Mouse (Mus musculus): ENCODE data around the gene Arhgap25. TPM values are rescaled to one million over a fixed set of nuclear protein-coding genes. Genes with fewer than 3 reads are reported as not detected.
A peak's percentile ranks its signal among the peaks of the same experiment; 100 is the strongest.
"Not testable (repeated sequence)": the region's sequence is repeated elsewhere in the genome, so short reads cannot be mapped to it uniquely, and the experiment has no call there.

Gene Arhgap25
- polyA plus RNA-seq, 1 experiment from 2014 or later, result 2.0 TPM

- Histone ChIP-seq H3K27me3 (ENCODE audit: control insufficient read depth, insufficient read depth, low read length) (no peaks in the 10 kb centered on the region), H3K36me3 (ENCODE audit: control insufficient read depth, insufficient read depth, low read length) (no peaks in the 10 kb centered on the region), H3K4me1 (replicated peaks; ENCODE audit: control insufficient read depth, insufficient read depth, low read length) (no peaks in the 10 kb centered on the region), H3K9ac (ENCODE audit: low read length) (no peak overlapping the region), H3K27ac (ENCODE audit: low read depth, low read length) (no peak overlapping the region), H3K4me3 (ENCODE audit: low read depth, low read length) (no peak overlapping the region), H3K9me3 (ENCODE audit: control insufficient read depth, low read length) (no peaks in the 10 kb centered on the region), H3K4me2 (ENCODE audit: low read depth, low read length, severe bottlenecking) (no peak overlapping the region)
- 90% methylated on average over 6 of the region's 6 CpGs for WGBS
- DNase-seq (ENCODE audit: low spot score), result peak; percentile 18
- ATAC-seq (replicated peaks; ENCODE audit: low FRiP score), result no peak
Observed at GRCm38 (mm10) chr6:87527846-87528557, 5.1 kb downstream of the Arhgap25 start.

GRCm38 (mm10) chr6:87527366-87527765 lies 5.7 kb downstream of the Arhgap25 start:
- Histone ChIP-seq H3K4me3 (ENCODE audit: low read depth, low read length) (no peak overlapping the region), H3K27me3 (ENCODE audit: control insufficient read depth, insufficient read depth, low read length) (no peaks in the 10 kb centered on the region), H3K9ac (ENCODE audit: low read length) (no peak overlapping the region), H3K36me3 (ENCODE audit: control insufficient read depth, insufficient read depth, low read length) (no peaks in the 10 kb centered on the region), H3K27ac (ENCODE audit: low read depth, low read length) (no peak overlapping the region), H3K4me2 (ENCODE audit: low read depth, low read length, severe bottlenecking) (no peak overlapping the region), H3K4me1 (replicated peaks; ENCODE audit: control insufficient read depth, insufficient read depth, low read length) (no peaks in the 10 kb centered on the region), H3K9me3 (ENCODE audit: control insufficient read depth, low read length) (no peaks in the 10 kb centered on the region)
- ATAC-seq (replicated peaks; ENCODE audit: low FRiP score) (no peak), DNase-seq (ENCODE audit: low spot score) (peak; percentile 25)
- 89% methylated on average over 4 of the region's 4 CpGs for WGBS

GRCm38 (mm10) chr6:87525126-87525525 lies 7.9 kb downstream of the Arhgap25 start:
- no peak overlapping the region for H3K9ac ChIP-seq (ENCODE audit: low read length)
- no peaks in the 10 kb centered on the region for H3K27me3 ChIP-seq (ENCODE audit: control insufficient read depth, insufficient read depth, low read length)
- ATAC-seq (replicated peaks; ENCODE audit: low FRiP score) (no peak), DNase-seq (ENCODE audit: low spot score) (peak; percentile 9)
- H3K9me3 ChIP-seq (ENCODE audit: control insufficient read depth, low read length), result no peaks in the 10 kb centered on the region
- no peaks in the 10 kb centered on the region for H3K4me1 ChIP-seq (replicated peaks; ENCODE audit: control insufficient read depth, insufficient read depth, low read length)
- H3K27ac ChIP-seq (ENCODE audit: low read depth, low read length), result no peak overlapping the region
- no peaks in the 10 kb centered on the region for H3K36me3 ChIP-seq (ENCODE audit: control insufficient read depth, insufficient read depth, low read length)
- no peak overlapping the region for H3K4me2 ChIP-seq (ENCODE audit: low read depth, low read length, severe bottlenecking)
- 92% methylated on average over 10 of the region's 10 CpGs for WGBS
- no peak overlapping the region for H3K4me3 ChIP-seq (ENCODE audit: low read depth, low read length)

- Histone ChIP-seq H3K9me3 (ENCODE audit: control insufficient read depth, low read length) (no peaks in the 10 kb centered on the region), H3K27me3 (ENCODE audit: control insufficient read depth, insufficient read depth, low read length) (no peaks in the 10 kb centered on the region), H3K27ac (ENCODE audit: low read depth, low read length) (no peak overlapping the region), H3K4me1 (replicated peaks; ENCODE audit: control insufficient read depth, insufficient read depth, low read length) (no peaks in the 10 kb centered on the region), H3K36me3 (ENCODE audit: control insufficient read depth, insufficient read depth, low read length) (no peaks in the 10 kb centered on the region), H3K4me3 (ENCODE audit: low read depth, low read length) (no peak overlapping the region), H3K9ac (ENCODE audit: low read length) (no peak overlapping the region), H3K4me2 (ENCODE audit: low read depth, low read length, severe bottlenecking) (no peak overlapping the region)
- peak; percentile 28 for DNase-seq (ENCODE audit: low spot score)
- WGBS, result 91% methylated on average over 4 of the region's 4 CpGs
- no peak for ATAC-seq (replicated peaks; ENCODE audit: low FRiP score)
Observed at GRCm38 (mm10) chr6:87524281-87524680, 8.8 kb downstream of the Arhgap25 start.

- Histone ChIP-seq H3K27ac (ENCODE audit: low read depth, low read length) (no peak overlapping the region), H3K36me3 (ENCODE audit: control insufficient read depth, insufficient read depth, low read length) (no peaks in the 10 kb centered on the region), H3K9ac (ENCODE audit: low read length) (no peak overlapping the region), H3K27me3 (ENCODE audit: control insufficient read depth, insufficient read depth, low read length) (no peaks in the 10 kb centered on the region), H3K4me3 (ENCODE audit: low read depth, low read length) (no peak overlapping the region), H3K4me2 (ENCODE audit: low read depth, low read length, severe bottlenecking) (no peak overlapping the region), H3K9me3 (ENCODE audit: control insufficient read depth, low read length) (no peaks in the 10 kb centered on the region), H3K4me1 (replicated peaks; ENCODE audit: control insufficient read depth, insufficient read depth, low read length) (no peaks in the 10 kb centered on the region)
- no peak for DNase-seq (ENCODE audit: low spot score)
- WGBS, result 61% methylated on average over 7 of the region's 7 CpGs
- no peak for ATAC-seq (replicated peaks; ENCODE audit: low FRiP score)
Observed at GRCm38 (mm10) chr6:87523736-87524135, 9.3 kb downstream of the Arhgap25 start.

- H3K36me3 ChIP-seq (ENCODE audit: control insufficient read depth, insufficient read depth, low read length), result no peaks in the 10 kb centered on the region
- H3K9me3 ChIP-seq (ENCODE audit: control insufficient read depth, low read length), result no peaks in the 10 kb centered on the region
- no peak overlapping the region for H3K4me3 ChIP-seq (ENCODE audit: low read depth, low read length)
- no peak for ATAC-seq (replicated peaks; ENCODE audit: low FRiP score)
- H3K4me2 ChIP-seq (ENCODE audit: low read depth, low read length, severe bottlenecking), result no peak overlapping the region
- no peaks in the 10 kb centered on the region for H3K27me3 ChIP-seq (ENCODE audit: control insufficient read depth, insufficient read depth, low read length)
- no peak overlapping the region for H3K9ac ChIP-seq (ENCODE audit: low read length)
- H3K27ac ChIP-seq (ENCODE audit: low read depth, low read length), result no peak overlapping the region
- DNase-seq (ENCODE audit: low spot score), result no peak
- 81% methylated on average over 2 of the region's 2 CpGs for WGBS
- no peaks in the 10 kb centered on the region for H3K4me1 ChIP-seq (replicated peaks; ENCODE audit: control insufficient read depth, insufficient read depth, low read length)
Observed at GRCm38 (mm10) chr6:87523085-87523484, 10.0 kb downstream of the Arhgap25 start.

GRCm38 (mm10) chr6:87522236-87522635 lies 10.8 kb downstream of the Arhgap25 start:
- DNase-seq (ENCODE audit: low spot score) (peak; percentile 43), ATAC-seq (replicated peaks; ENCODE audit: low FRiP score) (no peak)
- Histone ChIP-seq H3K4me2 (ENCODE audit: low read depth, low read length, severe bottlenecking) (no peak overlapping the region), H3K4me1 (replicated peaks; ENCODE audit: control insufficient read depth, insufficient read depth, low read length) (no peaks in the 10 kb centered on the region), H3K36me3 (ENCODE audit: control insufficient read depth, insufficient read depth, low read length) (no peaks in the 10 kb centered on the region), H3K9me3 (ENCODE audit: control insufficient read depth, low read length) (no peaks in the 10 kb centered on the region), H3K4me3 (ENCODE audit: low read depth, low read length) (no peak overlapping the region), H3K27ac (ENCODE audit: low read depth, low read length) (no peak overlapping the region), H3K9ac (ENCODE audit: low read length) (no peak overlapping the region), H3K27me3 (ENCODE audit: control insufficient read depth, insufficient read depth, low read length) (no peaks in the 10 kb centered on the region)
- WGBS, result 47% methylated on average over 3 of the region's 3 CpGs

- not testable (repeated sequence) for H3K4me2 ChIP-seq (ENCODE audit: low read depth, low read length, severe bottlenecking); H3K4me1 ChIP-seq (replicated peaks; ENCODE audit: control insufficient read depth, insufficient read depth, low read length); DNase-seq (ENCODE audit: low spot score); H3K36me3 ChIP-seq (ENCODE audit: control insufficient read depth, insufficient read depth, low read length); H3K4me3 ChIP-seq (ENCODE audit: low read depth, low read length); H3K27ac ChIP-seq (ENCODE audit: low read depth, low read length); ATAC-seq (replicated peaks; ENCODE audit: low FRiP score); H3K27me3 ChIP-seq (ENCODE audit: control insufficient read depth, insufficient read depth, low read length); H3K9me3 ChIP-seq (ENCODE audit: control insufficient read depth, low read length); H3K9ac ChIP-seq (ENCODE audit: low read length)
- 84% methylated on average over 6 of the region's 6 CpGs for WGBS
Observed at GRCm38 (mm10) chr6:87521705-87522104, 11.4 kb downstream of the Arhgap25 start.

GRCm38 (mm10) chr6:87520572-87520971 lies 12.5 kb downstream of the Arhgap25 start:
- WGBS, result 91% methylated on average over 8 of the region's 8 CpGs
- Histone ChIP-seq H3K4me3 (ENCODE audit: low read depth, low read length) (no peak overlapping the region), H3K36me3 (ENCODE audit: control insufficient read depth, insufficient read depth, low read length) (no peaks in the 10 kb centered on the region), H3K4me2 (ENCODE audit: low read depth, low read length, severe bottlenecking) (no peak overlapping the region), H3K27ac (ENCODE audit: low read depth, low read length) (no peak overlapping the region), H3K9ac (ENCODE audit: low read length) (no peak overlapping the region), H3K4me1 (replicated peaks; ENCODE audit: control insufficient read depth, insufficient read depth, low read length) (no peaks in the 10 kb centered on the region), H3K9me3 (ENCODE audit: control insufficient read depth, low read length) (no peaks in the 10 kb centered on the region), H3K27me3 (ENCODE audit: control insufficient read depth, insufficient read depth, low read length) (no peaks in the 10 kb centered on the region)
- ATAC-seq (replicated peaks; ENCODE audit: low FRiP score) (no peak), DNase-seq (ENCODE audit: low spot score) (peak; percentile 29)

Data from forebrain, embryonic 11.5 days (tissue).